Mouse (Mus musculus) brain, embryonic 14.5 days (tissue): ENCODE measurements around the gene Gbp2. TPM values are rescaled to one million over a fixed set of nuclear protein-coding genes. Genes with fewer than 3 reads are reported as not detected.

Experiments
- DNase-seq: peaks from one replicate; pipeline ENCODE4 v3.0.0-alpha.2; 2011; ENCODE audit warnings: low read depth
- CTCF ChIP-seq: fragments of 200-500 bp; IDR thresholded peaks from 2 replicates; pipeline ENCODE4 v1.5.1; 2012; ENCODE audit warnings: inconsistent platforms, mild to moderate bottlenecking, moderate library complexity, borderline replicate concordance; ENCODE audit not compliant: insufficient read depth, insufficient read length; ENCODE audit errors: extremely low read depth
- POLR2A ChIP-seq: fragments of 200-500 bp; IDR thresholded peaks from 2 replicates; pipeline ENCODE4 v1.6.1; 2012; ENCODE audit warnings: mild to moderate bottlenecking, inconsistent platforms, borderline replicate concordance; ENCODE audit not compliant: poor library complexity, insufficient read depth, insufficient read length, severe bottlenecking; ENCODE audit errors: extremely low read depth
- polyA plus RNA-seq: library from polyadenylated mRNA; depleted of rRNA; stranded (reverse); fragments of >200 nt; gene quantifications from 2 replicates; pipeline ENCODE4 v1.2.3, GENCODE M21; 2012; rRNA removed

The Gbp2 gene
- polyA plus RNA-seq, result 0.25 and 0.75 TPM in 2 replicates

- DNase-seq, result peak; percentile 3
- TF ChIP-seq POLR2A (no peak), CTCF (no peak)
Measured at GRCm38 (mm10) chr3:142620111-142620955, at the start of gene Gbp2. TSS of gene Gbp2 (plus strand) at chr3:142620602.

GRCm38 (mm10) chr3:142570738-142571137, 49.7 kb upstream of the Gbp2 start:
- DNase-seq, result no peak
- TF ChIP-seq POLR2A, result no peak
- no peak for TF ChIP-seq CTCF

GRCm38 (mm10) chr3:142577108-142577507, 43.3 kb upstream of the Gbp2 start:
- DNase-seq, result no peak
- TF ChIP-seq CTCF (no peak), POLR2A (no peak)

- TF ChIP-seq CTCF (no peak), POLR2A (no peak)
- no peak for DNase-seq
Measured at GRCm38 (mm10) chr3:142578342-142578741, 42.1 kb upstream of the Gbp2 start.

GRCm38 (mm10) chr3:142583067-142583466, 37.3 kb upstream of the Gbp2 start:
- DNase-seq, result no peak
- no peak for TF ChIP-seq CTCF
- no peak for TF ChIP-seq POLR2A

- no peak for TF ChIP-seq CTCF
- no peak for TF ChIP-seq POLR2A
- DNase-seq, result no peak
Measured at GRCm38 (mm10) chr3:142587386-142587785, 33.0 kb upstream of the Gbp2 start.

- peak; percentile 5 for DNase-seq
- TF ChIP-seq POLR2A (no peak), CTCF (no peak)
Measured at GRCm38 (mm10) chr3:142588888-142589287, 31.5 kb upstream of the Gbp2 start.

GRCm38 (mm10) chr3:142590431-142591067, 29.9 kb upstream of the Gbp2 start:
- DNase-seq, result no peak
- TF ChIP-seq POLR2A, result no peak
- no peak for TF ChIP-seq CTCF

GRCm38 (mm10) chr3:142594547-142594946, 25.9 kb upstream of the Gbp2 start, which contains the start of gene Gbp2b:
TSS of gene Gbp2b (plus strand) at chr3:142594847.
- TF ChIP-seq CTCF, result no peak
- no peak for TF ChIP-seq POLR2A
- no peak for DNase-seq

- DNase-seq, result no peak
- TF ChIP-seq CTCF, result no peak
- TF ChIP-seq POLR2A, result no peak
Measured at GRCm38 (mm10) chr3:142597923-142598322, 22.5 kb upstream of the Gbp2 start.

- TF ChIP-seq POLR2A (no peak), CTCF (no peak)
- no peak for DNase-seq
Measured at GRCm38 (mm10) chr3:142601675-142602074, 18.7 kb upstream of the Gbp2 start.

- TF ChIP-seq CTCF (no peak), POLR2A (no peak)
- DNase-seq, result no peak
Measured at GRCm38 (mm10) chr3:142618658-142619057, 1.7 kb upstream of the Gbp2 start.

- DNase-seq, result no peak
- TF ChIP-seq POLR2A, result no peak
- TF ChIP-seq CTCF, result no peak
Measured at GRCm38 (mm10) chr3:142619606-142620005, 796 bp upstream of the Gbp2 start.
